Mouse (Mus musculus) NIH3T3 (cell line): ENCODE measurements around the gene Zfp64.
A peak's percentile ranks its signal among the peaks of the same experiment; 100 is the strongest.

Experiments used
- DNase-seq: peaks from one replicate; pipeline ENCODE4 v3.0.0-alpha.2; 2012; ENCODE audit warnings: low read depth

Gene Zfp64

GRCm38 (mm10) chr2:168948506-168948905, 6.9 kb downstream of the Zfp64 start:
- DNase-seq = no peak

GRCm38 (mm10) chr2:168947663-168948062, 7.7 kb downstream of the Zfp64 start:
- DNase-seq = no peak

- DNase-seq = no peak
Measured at GRCm38 (mm10) chr2:168944011-168944410, 11.4 kb downstream of the Zfp64 start.

GRCm38 (mm10) chr2:168939941-168940340, 15.4 kb downstream of the Zfp64 start:
- DNase-seq = no peak

- no peak for DNase-seq
Measured at GRCm38 (mm10) chr2:168939261-168939933, 16.0 kb downstream of the Zfp64 start.

DNA sequence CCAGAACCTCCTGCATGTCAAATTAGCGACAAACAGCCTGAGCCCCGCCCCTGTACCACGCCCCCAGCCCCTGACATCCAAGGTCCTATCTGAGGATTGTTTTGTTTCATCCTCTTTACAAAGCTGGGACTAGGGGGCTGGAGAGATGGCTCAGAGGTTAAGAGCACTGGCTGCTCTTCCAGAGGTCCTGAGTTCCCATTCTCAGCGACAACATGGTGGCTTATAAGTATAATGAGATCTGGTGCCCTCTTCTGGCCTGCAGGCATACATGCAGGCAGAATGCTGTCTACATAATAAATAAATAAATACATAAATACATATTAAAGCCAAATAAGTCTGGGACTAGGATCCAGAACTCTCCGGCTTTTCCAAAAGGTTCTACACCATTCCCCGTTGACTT, 18.5 kb downstream of the Zfp64 start:
- DNase-seq = no peak

GRCm38 (mm10) chr2:168935165-168935564, 20.2 kb downstream of the Zfp64 start:
- no peak for DNase-seq

DNA sequence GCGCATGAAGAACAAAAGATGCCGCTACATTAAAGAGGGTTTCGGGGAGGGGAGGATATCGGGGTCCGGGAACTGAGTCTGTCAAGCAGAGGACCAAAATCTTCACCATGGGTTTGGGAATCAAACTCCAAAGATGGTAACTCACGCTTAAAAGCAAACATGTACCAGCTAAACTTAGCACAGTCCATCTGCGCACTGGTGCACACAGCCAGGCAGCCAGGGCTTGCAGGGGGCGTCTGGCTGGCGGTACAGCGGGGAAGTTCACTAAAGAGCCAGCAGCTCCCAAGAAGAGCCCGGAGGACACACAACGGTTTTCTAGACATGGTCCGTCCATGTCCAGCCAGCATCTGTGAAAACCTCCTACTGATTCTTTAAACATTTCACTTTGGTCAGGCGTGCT, 23.7 kb downstream of the Zfp64 start:
- no peak for DNase-seq

DNA sequence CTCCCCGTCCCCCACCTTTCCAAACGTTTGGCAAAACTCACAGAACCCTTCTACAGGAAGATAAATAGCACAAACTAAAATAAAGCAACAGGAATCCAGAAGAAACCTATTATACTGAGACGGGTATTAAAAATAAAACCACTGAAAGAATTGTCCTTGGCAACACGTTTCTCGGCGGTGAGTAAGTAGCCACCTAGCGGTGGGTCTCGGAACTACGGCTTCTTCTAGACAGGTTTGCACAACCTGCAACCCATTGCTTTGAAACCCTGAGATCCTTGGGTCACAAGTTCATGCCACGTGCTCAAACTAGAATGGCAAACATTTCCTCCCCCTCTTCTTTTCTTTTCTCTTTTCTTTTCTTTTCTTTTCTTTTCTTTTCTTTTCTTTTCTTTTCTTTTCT, 25.7 kb downstream of the Zfp64 start:
- DNase-seq = peak; percentile 80

- peak; percentile 56 for DNase-seq
Measured at GRCm38 (mm10) chr2:168927401-168927800, 28.0 kb downstream of the Zfp64 start.

GRCm38 (mm10) chr2:168926257-168926810, 29.1 kb downstream of the Zfp64 start:
- DNase-seq = no peak

DNA sequence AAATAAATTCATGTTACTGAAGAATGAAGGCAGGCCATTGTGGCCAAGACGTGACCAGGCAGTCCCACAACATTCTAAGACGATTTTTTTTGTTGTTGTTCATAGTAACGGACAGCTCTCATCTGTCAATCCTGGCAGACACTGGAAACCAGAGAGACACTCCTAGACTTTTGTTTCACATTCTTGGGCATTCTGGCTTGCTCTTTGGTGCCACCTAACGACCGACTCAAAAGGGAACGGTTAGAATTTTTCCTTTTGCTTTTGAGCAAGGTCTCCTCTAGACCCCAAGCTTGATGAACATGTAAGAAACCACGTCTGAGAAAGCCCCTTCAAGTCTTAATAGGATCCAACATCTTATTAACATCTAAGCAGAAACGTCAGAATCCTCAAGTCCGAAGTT, 31.7 kb downstream of the Zfp64 start:
- DNase-seq = peak; percentile 70

GRCm38 (mm10) chr2:168922466-168922865, 32.9 kb downstream of the Zfp64 start:
- no peak for DNase-seq

GRCm38 (mm10) chr2:168920007-168920406, 35.4 kb downstream of the Zfp64 start:
- DNase-seq = no peak

DNA sequence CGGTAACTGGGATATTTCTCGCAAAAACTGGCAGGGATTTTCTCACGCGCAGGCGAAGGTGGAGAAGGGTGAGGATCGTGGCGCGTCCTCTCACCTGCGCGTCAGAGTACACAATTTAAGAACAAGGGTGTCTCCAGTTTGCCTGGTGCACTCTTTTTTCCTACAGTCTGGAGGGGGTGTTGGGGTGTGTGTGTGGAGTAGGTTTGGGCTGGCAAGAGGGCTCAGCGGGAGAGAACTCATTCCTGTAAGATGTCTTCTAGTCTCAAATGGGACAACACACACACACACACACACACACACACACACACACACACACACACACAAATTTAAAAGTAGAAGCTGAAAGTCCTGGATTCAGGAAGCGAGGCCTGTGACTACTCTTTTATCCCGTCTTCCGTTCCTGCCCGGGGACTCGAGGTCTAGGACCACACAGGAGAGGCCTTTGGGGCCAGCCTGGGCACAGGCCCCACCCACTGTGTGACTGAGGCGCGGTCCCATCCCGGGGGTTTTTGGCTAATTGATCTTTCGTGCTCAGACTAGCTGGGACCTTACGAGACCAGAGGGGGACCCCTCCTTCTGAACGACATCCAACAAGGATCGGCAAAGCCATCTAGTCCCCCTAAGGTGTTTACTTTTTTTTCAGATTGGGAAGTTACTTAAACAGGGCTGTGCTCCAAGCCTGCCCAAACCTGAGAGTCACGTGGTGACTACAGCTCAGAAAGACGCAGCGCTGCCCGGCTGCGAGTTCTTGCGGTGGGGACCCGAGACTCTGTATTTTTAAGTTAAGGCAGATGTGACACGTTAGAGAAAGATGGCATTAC, 42.3 kb downstream of the Zfp64 start:
- no peak for DNase-seq

DNA sequence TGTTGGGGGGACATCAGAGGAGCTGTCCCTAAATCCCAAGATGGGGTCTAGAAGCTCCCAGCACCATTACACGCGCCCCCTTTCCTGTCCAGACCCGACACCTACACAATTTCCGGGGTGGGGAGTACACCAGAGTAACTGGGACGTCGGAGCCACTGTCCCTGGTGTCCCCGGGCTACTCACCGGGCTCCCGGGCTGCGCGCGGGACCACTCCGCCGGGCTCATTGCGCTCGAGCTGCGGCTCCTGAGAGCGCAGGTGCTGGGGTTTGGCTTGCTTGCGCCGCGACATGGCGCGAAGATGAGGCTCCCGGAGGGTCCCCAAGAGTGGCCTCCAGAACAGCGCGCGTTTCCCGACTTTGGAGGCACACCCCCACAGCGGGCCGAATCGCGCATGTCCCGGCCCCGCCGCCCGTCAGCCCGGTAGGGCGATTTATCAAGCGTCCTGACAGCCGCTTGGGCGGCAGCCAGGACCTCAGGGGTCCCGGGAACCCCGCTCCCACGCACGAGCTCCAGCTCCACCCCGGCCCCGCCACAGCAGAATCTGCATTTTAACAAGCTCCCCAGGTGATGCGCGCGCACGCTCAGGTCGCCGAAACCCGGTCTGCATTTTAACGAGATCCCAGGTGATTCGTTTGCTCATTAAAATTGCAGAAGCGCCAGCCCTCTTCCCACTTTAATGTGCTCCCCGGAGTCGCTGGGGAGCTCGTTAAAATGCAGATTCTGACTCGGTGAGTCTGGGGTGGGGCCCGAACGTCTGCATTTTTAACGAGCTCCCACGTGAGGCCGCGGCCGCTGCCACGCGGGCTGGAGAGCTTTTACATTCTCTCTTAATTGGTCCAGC, 43.1 kb downstream of the Zfp64 start:
- no peak for DNase-seq

DNA sequence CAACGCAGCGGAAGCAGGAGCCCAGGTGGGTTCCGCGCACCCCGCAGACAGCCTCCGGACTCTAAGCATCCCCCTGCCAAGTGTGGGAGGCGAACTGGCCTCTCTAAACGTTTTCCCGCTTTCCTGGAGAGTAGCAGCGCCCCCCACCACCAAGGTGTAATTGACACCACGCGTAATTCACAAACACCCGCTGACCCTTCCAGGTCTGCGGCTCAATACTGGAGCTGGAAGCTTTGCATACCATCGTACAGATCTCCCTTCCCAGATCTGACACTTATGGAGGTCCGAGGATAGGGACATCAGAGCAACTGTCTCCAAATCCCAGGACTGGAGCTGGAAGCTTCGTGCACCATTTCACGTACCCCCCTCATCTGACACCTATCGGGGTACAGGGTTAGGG, 43.9 kb downstream of the Zfp64 start:
- DNase-seq = no peak

DNA sequence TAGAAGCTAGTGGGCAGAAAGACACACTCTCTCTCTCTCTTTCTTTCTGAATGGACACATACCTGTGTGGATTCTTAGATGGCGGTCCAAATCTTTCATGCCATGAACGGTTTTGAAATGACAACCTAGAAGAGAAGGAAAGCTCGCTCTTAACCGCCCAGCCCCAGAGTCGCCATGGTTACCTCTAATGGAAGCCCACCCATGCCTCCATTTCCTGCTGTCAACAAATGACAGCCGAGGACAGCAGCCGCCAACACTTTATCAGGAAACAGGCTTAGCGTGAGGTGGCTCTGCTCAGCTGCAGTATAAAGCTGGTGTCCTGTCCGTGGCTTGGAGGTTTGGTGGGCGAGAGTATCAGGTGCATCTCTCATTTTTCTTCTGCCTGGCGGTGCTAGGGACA, 49.4 kb downstream of the Zfp64 start:
- DNase-seq = no peak

DNA sequence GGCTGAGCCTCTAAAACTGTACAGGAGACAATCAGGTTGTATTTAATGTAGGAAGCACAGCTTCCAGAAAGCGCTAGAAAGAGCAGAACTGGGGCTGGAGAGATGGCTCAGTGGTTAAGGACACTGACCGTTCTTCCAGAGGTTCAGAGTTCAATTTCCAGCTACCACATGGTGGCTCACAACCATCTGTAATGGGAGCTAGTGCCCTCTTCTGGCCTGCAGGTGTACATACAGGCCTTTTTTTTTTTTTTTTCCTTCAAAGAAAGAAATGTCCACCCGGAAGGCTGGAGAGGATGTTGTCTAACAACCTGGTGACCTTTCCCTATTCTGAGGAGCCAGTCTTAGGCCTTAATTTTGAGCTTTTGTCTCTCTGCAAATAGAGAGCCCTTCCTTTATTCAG, 50.5 kb downstream of the Zfp64 start:
- peak; percentile 17 for DNase-seq

DNA sequence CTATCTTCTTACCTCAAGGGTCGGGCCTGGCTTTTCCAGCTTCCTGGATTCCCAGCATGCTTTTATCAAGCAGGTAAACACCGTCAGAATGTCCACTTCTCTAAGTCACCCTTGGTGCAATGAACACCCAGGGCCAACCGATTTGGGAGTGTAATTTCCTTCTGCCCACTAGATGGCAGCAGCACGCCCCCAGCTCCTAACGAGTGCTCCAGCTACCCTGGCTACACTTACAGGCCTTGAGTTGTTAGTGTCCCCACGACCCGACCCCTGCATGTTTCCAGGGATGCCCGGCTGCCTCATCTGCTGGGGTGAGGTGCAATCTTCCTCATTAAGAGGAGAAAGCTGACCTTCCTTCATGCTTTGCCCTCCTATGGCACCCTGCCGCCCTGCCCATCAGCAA, 51.2 kb downstream of the Zfp64 start:
- peak; percentile 83 for DNase-seq

GRCm38 (mm10) chr2:168902634-168903033, 52.8 kb downstream of the Zfp64 start:
- peak; percentile 52 for DNase-seq

DNA sequence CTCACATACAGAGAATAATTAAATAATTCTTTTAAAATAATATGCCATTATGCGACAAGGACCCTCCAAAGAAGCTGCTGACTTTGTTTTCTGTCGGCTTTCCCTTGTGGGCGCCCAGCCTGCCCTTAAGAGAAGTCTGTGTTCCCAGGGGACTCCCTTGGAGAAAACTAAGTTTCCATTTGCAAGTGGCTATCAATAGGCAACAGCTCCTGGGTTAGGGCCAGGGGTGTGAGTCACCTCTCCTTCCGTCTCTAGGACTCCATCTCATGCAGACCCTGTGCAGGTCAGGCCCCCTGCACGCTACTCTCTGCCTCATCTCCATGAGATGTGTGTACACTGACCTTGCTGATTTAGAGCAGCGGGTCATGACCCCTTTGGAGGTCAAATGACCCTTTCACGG, 57.5 kb downstream of the Zfp64 start:
- peak; percentile 62 for DNase-seq
